ENCODE assay signal across 10 mouse cellular contexts in the genomic region with DNA sequence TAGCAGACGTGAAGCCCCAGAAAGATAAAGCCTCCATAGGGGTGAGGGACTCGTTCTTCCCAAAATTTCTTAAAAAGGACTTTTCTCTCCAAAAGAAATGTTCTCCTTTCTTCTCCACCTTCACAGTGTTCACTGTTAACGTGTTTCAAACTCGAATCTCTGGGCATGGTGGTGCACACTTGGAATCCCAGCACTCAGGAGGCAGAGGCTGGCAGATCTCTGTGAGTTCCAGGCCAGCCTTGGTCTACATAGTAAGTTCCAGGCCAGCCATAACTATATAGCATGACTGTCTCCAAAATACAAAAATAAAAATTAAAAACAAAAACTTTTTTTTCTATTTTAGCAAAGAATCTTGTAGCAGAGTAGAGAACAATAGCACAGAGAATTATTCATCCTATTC. TPM values are rescaled to one million over a fixed set of nuclear protein-coding genes. Genes with fewer than 3 reads are reported as not detected.
A peak's percentile ranks its signal among the peaks of the same experiment; 100 is the strongest.
DNase-seq lines count a peak whose midpoint lies in the region; ATAC-seq and TF ChIP-seq lines count a peak whose summit lies in the region.
"Had no signal": no experiment of that assay in that cellular context is flagged by ENCODE, and none has a peak within 500 bp of the region (broad histone marks: within the 10 kb centered on the region; RNA-seq: fewer than 3 reads in every experiment).

No protein-coding gene starts in this region.

- peaks cover 32% of the 10 kb centered on the region for H3K79me2 ChIP-seq in liver, adult 2 months (ENCODE audit: control insufficient read depth, insufficient read depth, low read length)

- H3K4me3 ChIP-seq in liver, adult 2 months (ENCODE audit: insufficient read depth, low read depth, low read length) = peak overlapping the region; percentile 92
- peak overlapping the region; percentile 67 for H3K4me3 ChIP-seq in forebrain, embryonic 15.5 days
- peak overlapping the region; percentile 87 for H3K4me3 ChIP-seq in limb, embryonic 13.5 days
- H3K4me3 ChIP-seq in neural tube, embryonic 15.5 days (replicated peaks) = peak overlapping the region; percentile 100

- peak overlapping the region; percentile 52 for H3K4me2 ChIP-seq in forebrain, embryonic 15.5 days (replicated peaks)
- peak overlapping the region; percentile 91 for H3K4me2 ChIP-seq in limb, embryonic 13.5 days (replicated peaks)
- H3K4me2 ChIP-seq in neural tube, embryonic 15.5 days = peak overlapping the region; percentile 67

- H3K9ac ChIP-seq in liver, adult 2 months (ENCODE audit: low read depth, low read length) = peak overlapping the region; percentile 59
- peak overlapping the region; percentile 92; the same call in 1 of the 2 replicates for H3K9ac ChIP-seq in forebrain, embryonic 15.5 days (replicated peaks)
- H3K9ac ChIP-seq in limb, embryonic 13.5 days = peak overlapping the region; percentile 96
- H3K9ac ChIP-seq in neural tube, embryonic 15.5 days (replicated peaks) = peak overlapping the region; percentile 99

- ATAC-seq in forebrain, embryonic 15.5 days (replicated peaks) = no peak
- ATAC-seq in limb, embryonic 13.5 days (ENCODE audit: low FRiP score, low read depth) = no peak
- no peak for ATAC-seq in neural tube, embryonic 15.5 days (ENCODE audit: low FRiP score)
- no peak for ATAC-seq in monocyte, adult 5-6 weeks (replicated peaks; ENCODE audit: insufficient number of reproducible peaks, low FRiP score, low TSS enrichment, poor library complexity, severe bottlenecking)
- ATAC-seq: Patski had no signal

- no peaks in the 10 kb centered on the region for H3K36me3 ChIP-seq in liver, adult 2 months (ENCODE audit: control insufficient read depth, insufficient read depth, low read length)
- H3K36me3 ChIP-seq in forebrain, embryonic 15.5 days = no peaks in the 10 kb centered on the region
- no peaks in the 10 kb centered on the region for H3K36me3 ChIP-seq in limb, embryonic 13.5 days
- H3K36me3 ChIP-seq in neural tube, embryonic 15.5 days = no peaks in the 10 kb centered on the region

- H3K9me3 ChIP-seq in forebrain, embryonic 15.5 days = no peaks in the 10 kb centered on the region
- H3K9me3 ChIP-seq in limb, embryonic 13.5 days = no peaks in the 10 kb centered on the region
- no peaks in the 10 kb centered on the region for H3K9me3 ChIP-seq in neural tube, embryonic 15.5 days (replicated peaks)

- H3K27me3 ChIP-seq in liver, adult 2 months (ENCODE audit: control insufficient read depth, insufficient read depth, low read length) = no peaks in the 10 kb centered on the region
- H3K27me3 ChIP-seq in forebrain, embryonic 15.5 days = no peaks in the 10 kb centered on the region
- no peaks in the 10 kb centered on the region for H3K27me3 ChIP-seq in limb, embryonic 13.5 days
- H3K27me3 ChIP-seq in neural tube, embryonic 15.5 days (replicated peaks) = no peaks in the 10 kb centered on the region
- H3K27me3 ChIP-seq: Patski had no signal

- DNase-seq in liver, adult 2 months (ENCODE audit: extremely low read depth, low read depth, low spot score) = no peak
- DNase-seq in liver = no peak
- no peak for DNase-seq in kidney, postnatal 25 days
- no peak for DNase-seq in kidney, postnatal 10 days
- DNase-seq: cerebellum, adult 18-20 months had no signal

- 30% methylated on average over 4 of the region's 4 CpGs for WGBS in liver, adult 2 months
- 66% methylated on average over 4 of the region's 4 CpGs for WGBS in forebrain, embryonic 15.5 days
- 72% methylated on average over 4 of the region's 4 CpGs for WGBS in limb, embryonic 13.5 days
- 69% methylated on average over 4 of the region's 4 CpGs for WGBS in neural tube, embryonic 15.5 days

- peak overlapping the region; percentile 33; the same call in 1 of the 2 replicates for H3K27ac ChIP-seq in liver, adult 2 months (replicated peaks; ENCODE audit: insufficient read depth, low read depth, low read length)
- no peak overlapping the region for H3K27ac ChIP-seq in forebrain, embryonic 15.5 days (replicated peaks)
- H3K27ac ChIP-seq in limb, embryonic 13.5 days = no peak overlapping the region
- no peak overlapping the region for H3K27ac ChIP-seq in neural tube, embryonic 15.5 days (replicated peaks)

- no peak for TF ChIP-seq POLR2A in liver, adult 2 months (IDR thresholded peaks at IDR 0.05; ENCODE audit: extremely low read depth, insufficient read depth, low read length)

- H3K4me1 ChIP-seq in liver, adult 2 months (ENCODE audit: control insufficient read depth, insufficient read depth, low read length) = peaks cover 40% of the 10 kb centered on the region
- H3K4me1 ChIP-seq in forebrain, embryonic 15.5 days = peaks cover 61% of the 10 kb centered on the region
- H3K4me1 ChIP-seq in limb, embryonic 13.5 days = peaks cover 39% of the 10 kb centered on the region
- peaks cover 67% of the 10 kb centered on the region for H3K4me1 ChIP-seq in neural tube, embryonic 15.5 days

- TF ChIP-seq CTCF in liver, adult 2 months (IDR thresholded peaks at IDR 0.05; ENCODE audit: low read depth, low read length) = no peak

RNA-seq across cellular contexts. Expression of gene Hacd3, which starts 1.4 kb away (rescaled TPM):
- 165 TPM in 2 replicates for total RNA-seq in liver, adult 2 months (2014; rRNA removed)
- polyA plus RNA-seq in liver, adult 2 months (2012; rRNA removed) = 67.7 and 68.6 TPM in 2 replicates
- polyA plus RNA-seq in forebrain, embryonic 15.5 days (2015; fragmentation: Nextera tagmentation; extraction: Ambion mirVana) = 182 and 194 TPM in 2 replicates
- polyA plus RNA-seq in limb, embryonic 13.5 days (2015; fragmentation: Nextera tagmentation; extraction: Ambion mirVana) = 92.7 and 97.3 TPM in 2 replicates
- 216 and 238 TPM in 2 replicates for polyA plus RNA-seq in neural tube, embryonic 15.5 days (2015; fragmentation: Nextera tagmentation; extraction: Ambion mirVana)
- 19.3 to 27.9 TPM (median 27.4 TPM) in 3 replicates for total RNA-seq in monocyte, adult 5-6 weeks (2017)

RNA-seq across cellular contexts. Expression of gene Dpp8, which starts 12.1 kb away (rescaled TPM):
- 42.8 and 46.2 TPM in 2 replicates for total RNA-seq in liver, adult 2 months (2014; rRNA removed)
- polyA plus RNA-seq in liver, adult 2 months (2012; rRNA removed) = 18.8 and 20.4 TPM in 2 replicates
- 42.5 and 44.5 TPM in 2 replicates for polyA plus RNA-seq in forebrain, embryonic 15.5 days (2015; fragmentation: Nextera tagmentation; extraction: Ambion mirVana)
- polyA plus RNA-seq in limb, embryonic 13.5 days (2015; fragmentation: Nextera tagmentation; extraction: Ambion mirVana) = 32.5 and 37.0 TPM in 2 replicates
- 31.2 and 32.9 TPM in 2 replicates for polyA plus RNA-seq in neural tube, embryonic 15.5 days (2015; fragmentation: Nextera tagmentation; extraction: Ambion mirVana)
- 94.5 to 146 TPM (median 99.4 TPM) in 3 replicates for total RNA-seq in monocyte, adult 5-6 weeks (2017)

RNA-seq across cellular contexts. Expression of gene Ints14, which starts 59.4 kb away (rescaled TPM):
- total RNA-seq in liver, adult 2 months (2014; rRNA removed) = 5.4 and 6.7 TPM in 2 replicates
- 4.7 and 5.7 TPM in 2 replicates for polyA plus RNA-seq in liver, adult 2 months (2012; rRNA removed)
- 45.0 and 45.6 TPM in 2 replicates for polyA plus RNA-seq in forebrain, embryonic 15.5 days (2015; fragmentation: Nextera tagmentation; extraction: Ambion mirVana)
- 52.4 and 54.9 TPM in 2 replicates for polyA plus RNA-seq in limb, embryonic 13.5 days (2015; fragmentation: Nextera tagmentation; extraction: Ambion mirVana)
- polyA plus RNA-seq in neural tube, embryonic 15.5 days (2015; fragmentation: Nextera tagmentation; extraction: Ambion mirVana) = 32.2 and 38.6 TPM in 2 replicates
- 17.2 to 23.3 TPM (median 19.5 TPM) in 3 replicates for total RNA-seq in monocyte, adult 5-6 weeks (2017)
